Mouse (Mus musculus) left cerebral cortex, postnatal 25 days (tissue): Measurements from ENCODE around the gene Rabgap1. TPM values are rescaled to one million over a fixed set of nuclear protein-coding genes. Genes with fewer than 3 reads are reported as not detected.

ENCODE experiments used
- DNase-seq, 2 experiments: peaks; one replicate each; pipeline ENCODE4 v3.0.0; 2022; ENCODE audit warnings: low spot score in 2 of 2, mixed read lengths in 1 of 2
- intact Hi-C: fragments of 180-260 bp; cut with DNase I; formaldehyde crosslinking; loops from one replicate; pipeline ENCODE4 v1.15.1; 2025
- total RNA-seq, 2 experiments: library from RNA; stranded (reverse); gene quantifications; 2 replicates each; pipeline ENCODE4 v1.2.3; 2021

Rabgap1 gene
- total RNA-seq, 2 experiments from 2014 or later: 94.7 to 96.2 TPM

- DNase-seq: no peak
- intact Hi-C loops: no loop called here
These were observed 144.8 kb downstream of the Rabgap1 start for GRCm38 (mm10) chr2:37587919-37588318.

Other genes with a start within 250 kb of the Rabgap1 start
- not detected for gene Olfr366, start 231.7 kb upstream of the Rabgap1 start, total RNA-seq
- not detected for gene Olfr368, start 116.8 kb upstream of the Rabgap1 start, total RNA-seq
- gene Pdcl, start 83.9 kb upstream of the Rabgap1 start, total RNA-seq: 10 to 100 TPM; 23.8 to 26.3 TPM
- gene Rc3h2, start 20.4 kb upstream of the Rabgap1 start, total RNA-seq: 10 to 100 TPM; 84.5 to 97.3 TPM
- gene Zbtb26, start 144 bp upstream of the Rabgap1 start, total RNA-seq: 10 to 100 TPM in 1 of 2 experiments, 1 to 10 TPM in 1; 9.7 to 10.4 TPM
- 10 to 100 TPM; 14.1 TPM for gene Zbtb6, start 108 bp upstream of the Rabgap1 start, total RNA-seq
- gene Gpr21, start 73.1 kb downstream of the Rabgap1 start, total RNA-seq: 1 to 10 TPM; 5.7 to 7.5 TPM